Mouse (Mus musculus) hindbrain, embryonic 16.5 days (tissue): ENCODE measurements around the gene Nr1d2. TPM values are rescaled to one million over a fixed set of nuclear protein-coding genes. Genes with fewer than 3 reads are reported as not detected.

Source experiments
- microRNA-seq: library from miRNA; unstranded; fragments of <30 nt; microRNA quantifications from one replicate; pipeline ENCODE4, GENCODE M21; 2017
- polyA plus RNA-seq: library from polyadenylated mRNA; unstranded; fragments of >200 nt; fragmentation: Nextera tagmentation; extraction: Ambion mirVana; gene quantifications from 2 replicates; pipeline ENCODE4 v1.2.1, GENCODE M21; 2015

Nr1d2 gene
- polyA plus RNA-seq, 1 experiment from 2014 or later, result 7.1 TPM

Small RNA genes lying within 50 kb of the gene (microRNA-seq; reads per million reads assigned to microRNA genes)
- gene Gm44469, result not detected

Other genes with a start within 250 kb of the Nr1d2 start
- gene Nkiras1, start 32.0 kb upstream of the Nr1d2 start, polyA plus RNA-seq, result 60.6 and 70.4 TPM in 2 replicates
- gene Rpl15, start 32.3 kb upstream of the Nr1d2 start, polyA plus RNA-seq, result 248 and 259 TPM in 2 replicates
- gene Ube2e1, start 92.7 kb upstream of the Nr1d2 start, polyA plus RNA-seq, result 194 and 201 TPM in 2 replicates